Mouse (Mus musculus) C2C12 (cell line): ENCODE measurements around the gene Cyb5d2. TPM values are rescaled to one million over a fixed set of nuclear protein-coding genes. Genes with fewer than 3 reads are reported as not detected.
"Not testable (repeated sequence)": the region's sequence is repeated elsewhere in the genome, so short reads cannot be mapped to it uniquely, and the experiment has no call there.

Source experiments
- H3K27me3 ChIP-seq: one replicate; pipeline ENCODE4 v1.6.1; 2011; ENCODE audit not compliant: control insufficient read depth, insufficient read depth, insufficient read length
- H3K36me3 ChIP-seq: one replicate; pipeline ENCODE4 v1.6.1; 2011; ENCODE audit not compliant: control insufficient read depth, insufficient read depth
- H3K4me3 ChIP-seq: one replicate; pipeline ENCODE4 v1.5.1; 2011; ENCODE audit warnings: mild to moderate bottlenecking, control low read depth; ENCODE audit not compliant: poor library complexity, insufficient read depth, severe bottlenecking
- H3K79me2 ChIP-seq: one replicate; pipeline ENCODE4 v1.6.1; 2011; ENCODE audit not compliant: control insufficient read depth, insufficient read depth
- H3K79me3 ChIP-seq: one replicate; pipeline ENCODE4 v1.6.1; 2011; ENCODE audit warnings: low read depth, control low read depth
- H3ac ChIP-seq: one replicate; pipeline ENCODE3; 2011; ENCODE audit warnings: low read depth; ENCODE audit not compliant: control insufficient read depth, insufficient read length
- CEBPB ChIP-seq: IDR thresholded peaks from one replicate; pipeline ENCODE4 v1.6.1; 2011; ENCODE audit warnings: low read depth, mild to moderate bottlenecking, control low read depth, moderate library complexity
- CTCF ChIP-seq: IDR thresholded peaks from one replicate; pipeline ENCODE4 v1.5.1; 2011; ENCODE audit not compliant: control insufficient read depth, insufficient read depth, insufficient read length
- FOSL1 ChIP-seq: IDR thresholded peaks from one replicate; pipeline ENCODE4 v1.8.0; 2011; ENCODE audit warnings: mild to moderate bottlenecking, low read length; ENCODE audit not compliant: poor library complexity, insufficient read depth, severe bottlenecking
- MAX ChIP-seq: IDR thresholded peaks from one replicate; pipeline ENCODE4 v1.6.1; 2011; ENCODE audit warnings: mild to moderate bottlenecking, control low read depth
- MYOD1 ChIP-seq: IDR thresholded peaks from one replicate; pipeline ENCODE4 v1.6.1; 2011; ENCODE audit warnings: low read depth; ENCODE audit not compliant: control insufficient read depth, insufficient read length
- MYOG ChIP-seq: IDR thresholded peaks from one replicate; pipeline ENCODE4 v1.6.1; 2011; ENCODE audit not compliant: control insufficient read depth, insufficient read length; ENCODE audit errors: extremely low read depth
- USF1 ChIP-seq: IDR thresholded peaks from one replicate; pipeline ENCODE4 v1.6.1; 2011; ENCODE audit warnings: low read depth, mild to moderate bottlenecking, control low read depth, moderate library complexity
- polyA plus RNA-seq: library from polyadenylated mRNA; unstranded; fragments of >200 nt; fragmentation: generic; extraction: Trizol; gene quantifications from one replicate; pipeline ENCODE4 v1.2.1, GENCODE M21; 2012; ENCODE audit warnings: missing spikeins

Cyb5d2 gene
- polyA plus RNA-seq, 1 experiment, result 5.5 TPM

DNA sequence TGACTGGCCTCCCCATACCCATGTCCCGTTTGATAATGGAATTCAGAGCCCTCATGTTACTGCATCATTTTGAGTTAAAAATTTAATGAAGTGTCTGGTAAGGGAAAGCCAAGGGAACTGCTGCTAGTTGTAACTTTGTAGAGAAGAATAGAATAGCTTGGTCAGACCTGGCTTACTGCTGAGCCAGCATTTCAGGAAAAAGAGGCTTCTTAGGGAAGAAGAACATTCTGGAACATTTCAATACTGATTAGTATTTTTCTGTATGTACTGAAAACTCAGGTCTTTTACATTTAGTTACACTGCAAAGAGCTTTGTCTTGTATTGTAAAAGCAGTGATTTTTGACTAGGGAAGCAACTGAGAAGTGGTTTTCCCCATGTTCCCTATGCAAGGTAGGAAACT, 35.2 kb downstream of the Cyb5d2 start:
- Histone ChIP-seq H3K36me3 (peaks cover 86% of the 10 kb centered on the region), H3K27me3 (no peaks in the 10 kb centered on the region), H3K4me3 (no peak overlapping the region), H3K79me2 (no peaks in the 10 kb centered on the region), H3ac (no peak overlapping the region), H3K79me3 (no peaks in the 10 kb centered on the region)
- no peak for TF ChIP-seq MYOD1

DNA sequence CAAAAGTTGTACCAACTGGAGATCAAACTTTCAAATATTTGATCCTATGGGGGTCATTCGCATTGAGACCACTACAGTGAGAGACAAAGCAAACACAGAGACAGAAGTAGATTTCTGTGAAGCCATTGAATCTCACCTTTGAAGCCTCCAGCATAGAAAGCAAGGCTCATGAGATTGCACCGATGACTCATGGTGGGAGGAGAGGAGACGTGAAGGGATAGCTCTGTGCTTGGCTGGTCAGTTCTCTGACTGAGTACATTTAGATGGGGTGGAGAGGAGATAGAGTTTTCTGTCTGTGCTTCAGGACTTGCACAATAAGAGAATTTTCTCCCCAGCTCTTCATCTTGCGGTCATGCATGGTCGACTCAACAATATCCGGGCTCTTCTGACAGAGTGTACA, 36.4 kb downstream of the Cyb5d2 start:
- H3K36me3 ChIP-seq, result peaks cover 95% of the 10 kb centered on the region

DNA sequence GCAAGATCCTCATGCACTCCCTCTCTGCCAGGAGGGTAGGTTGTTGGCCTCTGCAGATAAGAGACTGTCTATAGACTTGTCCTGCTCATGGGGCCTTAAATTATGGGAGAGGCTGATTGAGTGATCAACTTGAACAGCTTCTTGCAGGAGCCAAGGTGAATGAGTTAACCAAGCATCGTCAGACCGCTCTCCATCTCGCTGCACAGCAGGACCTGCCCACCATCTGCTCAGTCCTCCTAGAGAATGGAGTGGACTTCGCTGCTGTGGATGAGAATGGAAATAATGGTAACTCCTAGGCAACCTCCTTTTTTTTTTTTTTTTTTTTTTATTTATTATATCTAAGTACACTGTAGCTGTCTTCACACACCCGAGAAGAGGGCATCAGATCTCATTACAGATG, 37.6 kb downstream of the Cyb5d2 start:
- Histone ChIP-seq H3K27me3 (no peaks in the 10 kb centered on the region), H3ac (no peak overlapping the region), H3K36me3 (peaks cover 95% of the 10 kb centered on the region), H3K4me3 (no peak overlapping the region), H3K79me2 (no peaks in the 10 kb centered on the region), H3K79me3 (no peaks in the 10 kb centered on the region)
- TF ChIP-seq FOSL1 (no peak), MYOG (no peak), MYOD1 (no peak), USF1 (no peak), CTCF (no peak)

More for the DNA sequence above, 36.4 kb downstream of the Cyb5d2 start:
- H3K27me3 ChIP-seq, result no peaks in the 10 kb centered on the region
- no peaks in the 10 kb centered on the region for H3K79me2 ChIP-seq
- no peaks in the 10 kb centered on the region for H3K79me3 ChIP-seq
- TF ChIP-seq MYOD1, result no peak
- TF ChIP-seq USF1, result no peak
- TF ChIP-seq FOSL1, result no peak
- TF ChIP-seq MYOG, result no peak
- TF ChIP-seq CEBPB, result no peak
- no peak for TF ChIP-seq CTCF
- no peak for TF ChIP-seq MAX
- H3K4me3 ChIP-seq, result no peak overlapping the region
- no peak overlapping the region for H3ac ChIP-seq

DNA sequence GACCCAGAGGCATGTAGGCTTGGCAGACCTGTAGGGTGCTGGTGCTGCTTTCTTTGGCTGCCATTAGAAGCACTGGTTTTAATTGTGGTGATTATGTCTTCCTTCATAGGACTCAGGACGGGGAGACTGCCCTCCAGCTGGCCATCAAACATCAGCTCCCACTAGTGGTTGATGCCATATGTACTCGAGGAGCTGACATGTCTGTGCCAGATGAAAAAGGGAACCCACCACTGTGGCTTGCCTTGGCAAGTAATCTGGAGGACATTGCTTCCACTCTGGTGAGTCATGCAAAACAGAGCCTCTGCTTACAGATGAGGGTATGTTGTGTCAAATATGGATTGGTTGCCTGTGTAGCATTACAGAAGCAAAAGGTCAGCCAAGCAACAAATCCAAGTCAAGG, 44.0 kb downstream of the Cyb5d2 start:
- Histone ChIP-seq H3K36me3 (peaks cover 93% of the 10 kb centered on the region), H3K79me3 (no peaks in the 10 kb centered on the region), H3K4me3 (no peak overlapping the region), H3K27me3 (no peaks in the 10 kb centered on the region), H3ac (no peak overlapping the region), H3K79me2 (no peaks in the 10 kb centered on the region)
- no peak for TF ChIP-seq MAX
- TF ChIP-seq USF1, result no peak
- TF ChIP-seq CEBPB, result no peak
- no peak for TF ChIP-seq MYOG
- no peak for TF ChIP-seq FOSL1
- TF ChIP-seq CTCF, result no peak
- no peak for TF ChIP-seq MYOD1

DNA sequence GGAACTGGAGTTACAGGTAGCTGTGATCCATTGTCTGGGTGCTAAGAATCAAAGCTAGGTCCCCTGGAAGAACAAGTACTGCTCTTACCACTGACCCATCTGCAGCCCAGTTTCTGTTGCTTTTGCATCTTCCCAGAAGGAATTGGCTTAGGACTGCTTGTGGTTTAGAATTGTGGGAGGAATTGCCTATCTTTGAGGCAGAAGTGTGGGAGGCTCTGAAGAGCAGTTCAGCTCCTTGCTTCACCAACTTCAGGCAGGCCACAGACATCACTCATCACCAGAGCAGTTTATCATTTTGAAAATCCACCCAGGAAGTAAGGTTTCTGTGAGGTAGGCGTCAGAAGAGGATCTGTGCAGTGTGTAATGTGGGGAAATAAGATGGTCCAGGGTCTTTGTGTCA, 56.9 kb downstream of the Cyb5d2 start:
- Histone ChIP-seq H3K79me2 (peaks cover 4% of the 10 kb centered on the region), H3ac (no peak overlapping the region), H3K36me3 (peaks cover 68% of the 10 kb centered on the region), H3K27me3 (no peaks in the 10 kb centered on the region), H3K4me3 (no peak overlapping the region), H3K79me3 (no peaks in the 10 kb centered on the region)
- TF ChIP-seq MYOD1 (no peak), FOSL1 (no peak), CTCF (no peak), CEBPB (no peak), MAX (no peak), MYOG (no peak), USF1 (no peak)

DNA sequence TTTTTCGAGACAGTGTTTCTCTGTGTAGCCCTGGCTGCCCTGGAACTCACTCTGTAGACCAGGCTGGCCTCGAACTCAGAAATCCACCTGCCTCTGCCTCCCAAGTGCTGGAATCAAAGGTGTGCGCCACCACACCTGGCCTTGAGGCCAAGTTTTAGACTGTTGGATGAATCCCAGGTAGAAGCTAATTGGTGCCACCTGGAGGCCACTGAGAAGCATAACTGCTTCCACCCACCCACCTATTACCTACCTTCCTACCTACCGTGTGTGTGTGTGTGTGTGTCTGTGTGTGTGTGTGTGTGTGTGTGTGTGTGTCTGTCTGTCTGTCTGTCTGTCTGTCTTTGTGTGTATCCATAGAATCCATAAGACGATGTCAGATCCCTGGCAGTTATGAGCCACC, 58.4 kb downstream of the Cyb5d2 start:
- not testable (repeated sequence) for H3K4me3 ChIP-seq, H3ac ChIP-seq, H3K27me3 ChIP-seq, H3K79me2 ChIP-seq, H3K79me3 ChIP-seq
- H3K36me3 ChIP-seq, result peaks cover 74% of the 10 kb centered on the region

DNA sequence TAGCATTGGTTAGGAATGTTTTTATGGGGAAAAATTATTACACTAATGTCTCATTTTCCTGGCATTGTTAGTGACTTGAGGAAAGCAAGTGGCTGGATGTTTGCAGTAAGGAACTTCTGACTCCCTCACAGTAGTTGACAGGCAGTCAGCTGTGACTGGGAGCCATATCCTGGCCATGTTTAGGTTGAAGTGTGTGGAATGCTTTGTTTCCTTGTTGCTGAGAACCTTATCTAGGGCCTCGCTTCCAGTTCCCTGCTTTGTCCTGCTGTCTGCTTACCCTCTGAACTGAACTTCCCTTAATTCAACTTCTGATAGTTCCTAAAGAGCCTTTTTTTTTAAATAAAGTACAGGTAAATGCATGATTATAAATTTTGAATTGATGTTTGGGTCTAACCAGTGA, 59.6 kb downstream of the Cyb5d2 start:
- no peak for TF ChIP-seq MYOD1
- no peak for TF ChIP-seq CEBPB
- no peak for TF ChIP-seq FOSL1
- no peak for TF ChIP-seq USF1
- TF ChIP-seq MYOG, result no peak
- TF ChIP-seq CTCF, result no peak
- no peak for TF ChIP-seq MAX
- Histone ChIP-seq H3K4me3 (no peak overlapping the region), H3K79me2 (peaks cover 4% of the 10 kb centered on the region), H3K36me3 (peaks cover 74% of the 10 kb centered on the region), H3K79me3 (no peaks in the 10 kb centered on the region), H3K27me3 (no peaks in the 10 kb centered on the region), H3ac (no peak overlapping the region)
